Mouse (Mus musculus): ENCODE data around the gene Frmd4b. TPM values are rescaled to one million over a fixed set of nuclear protein-coding genes. Genes with fewer than 3 reads are reported as not detected.

The Frmd4b gene
- polyA plus RNA-seq, 1 experiment from 2014 or later = 39.4 TPM

DNA sequence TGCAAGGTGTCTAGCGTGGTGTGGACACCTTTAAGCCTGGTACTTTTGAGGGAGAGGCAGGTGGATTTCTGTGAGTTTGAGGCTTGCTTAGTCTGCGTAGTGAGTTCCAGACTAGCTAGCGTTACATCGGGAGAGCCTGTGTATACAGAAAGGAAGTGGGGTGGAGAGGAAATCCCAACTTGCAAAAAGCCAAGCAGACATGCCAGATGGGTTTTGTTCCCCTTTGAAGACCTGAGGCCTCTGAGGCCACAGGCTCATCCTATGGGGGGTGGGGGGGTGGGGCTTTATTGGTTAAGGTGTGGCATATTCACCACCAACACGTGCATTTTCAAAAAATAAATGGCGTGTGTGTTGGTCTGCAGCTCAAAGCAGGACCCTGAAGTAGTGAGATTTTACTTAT lies 316.7 kb downstream of the Frmd4b start:
- no peak for ATAC-seq (ENCODE audit: low FRiP score)
- WGBS = 97% methylated on average over 6 of the region's 6 CpGs
- Histone ChIP-seq H3K9me3 (no peaks in the 10 kb centered on the region), H3K4me2 (no peak overlapping the region), H3K27me3 (no peaks in the 10 kb centered on the region), H3K36me3 (replicated peaks) (peaks cover 63% of the 10 kb centered on the region), H3K27ac (no peak overlapping the region), H3K4me1 (no peaks in the 10 kb centered on the region), H3K9ac (no peak overlapping the region), H3K4me3 (replicated peaks) (no peak overlapping the region)

- 95% methylated on average over 6 of the region's 6 CpGs for WGBS
- Histone ChIP-seq H3K27me3 (no peaks in the 10 kb centered on the region), H3K9ac (no peak overlapping the region), H3K27ac (no peak overlapping the region), H3K4me3 (replicated peaks) (no peak overlapping the region), H3K4me2 (no peak overlapping the region), H3K36me3 (replicated peaks) (peaks cover 64% of the 10 kb centered on the region), H3K4me1 (no peaks in the 10 kb centered on the region), H3K9me3 (no peaks in the 10 kb centered on the region)
- no peak for ATAC-seq (ENCODE audit: low FRiP score)
Observed at GRCm38 (mm10) chr6:97300180-97300579, 317.2 kb downstream of the Frmd4b start.

DNA sequence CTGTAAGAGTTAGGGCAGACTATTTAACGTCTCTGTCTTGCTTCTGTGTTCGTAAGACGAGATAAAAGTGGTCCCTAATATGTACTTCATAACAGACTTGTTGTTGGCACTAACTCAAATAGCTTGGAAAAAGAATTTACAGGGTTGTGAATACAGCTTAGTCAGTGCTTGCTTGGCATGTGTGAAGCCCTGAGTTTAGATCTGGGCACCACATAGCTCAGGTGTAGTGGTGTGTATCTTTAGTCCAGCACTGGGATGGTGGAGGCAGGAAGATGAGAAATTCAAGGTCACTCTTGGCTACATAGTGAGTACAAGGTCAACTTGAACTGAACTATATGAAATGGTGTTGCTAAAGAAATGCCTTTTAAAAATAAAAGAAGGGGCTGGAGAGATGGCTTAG lies 320.2 kb downstream of the Frmd4b start:
- peaks cover under 1% of the 10 kb centered on the region; the same call in 1 of the 2 replicates for H3K4me1 ChIP-seq
- no peak overlapping the region for H3K4me2 ChIP-seq
- H3K9me3 ChIP-seq = no peaks in the 10 kb centered on the region
- H3K4me3 ChIP-seq (replicated peaks) = no peak overlapping the region
- H3K36me3 ChIP-seq (replicated peaks) = peaks cover 68% of the 10 kb centered on the region
- H3K27ac ChIP-seq = no peak overlapping the region
- 97% methylated on average over 3 of the region's 3 CpGs for WGBS
- no peak overlapping the region for H3K9ac ChIP-seq
- ATAC-seq (ENCODE audit: low FRiP score) = no peak
- H3K27me3 ChIP-seq = no peaks in the 10 kb centered on the region

DNA sequence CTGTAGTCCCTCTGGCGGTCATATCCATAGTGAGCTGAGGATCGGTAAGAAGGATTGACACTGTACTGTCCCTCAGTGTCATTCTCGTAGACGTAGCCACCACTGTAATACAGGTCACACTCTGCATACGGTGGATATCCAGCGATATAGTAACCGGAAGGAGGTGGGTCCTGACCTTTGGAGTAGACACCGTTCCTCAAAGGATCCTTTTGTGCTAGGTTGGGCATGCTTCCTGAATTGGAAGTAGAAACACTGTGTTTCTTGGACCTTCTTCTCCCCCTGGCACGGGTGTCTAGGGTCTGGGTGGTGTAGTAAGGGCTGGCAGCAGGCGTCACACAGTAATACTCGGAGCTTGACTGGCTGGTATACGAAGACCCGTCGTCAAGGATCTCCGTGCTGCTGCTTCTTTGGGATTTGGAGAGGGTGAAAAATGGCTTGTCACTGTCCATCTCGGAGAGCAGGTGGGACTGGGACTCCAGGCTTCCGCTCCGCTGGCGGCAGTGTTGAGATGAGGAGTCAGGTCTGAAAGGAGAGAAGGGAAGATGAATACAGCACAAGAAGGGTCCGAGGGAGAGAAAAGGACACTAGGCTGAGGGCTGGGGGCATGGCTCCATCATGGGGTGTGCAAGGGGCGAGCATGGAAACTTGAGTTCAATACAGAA lies 321.3 kb downstream of the Frmd4b start:
- no peak for ATAC-seq (ENCODE audit: low FRiP score)
- Histone ChIP-seq H3K9ac (no peak overlapping the region), H3K27ac (no peak overlapping the region), H3K36me3 (replicated peaks) (peaks cover 72% of the 10 kb centered on the region), H3K9me3 (no peaks in the 10 kb centered on the region), H3K4me1 (peaks cover 12% of the 10 kb centered on the region), H3K27me3 (no peaks in the 10 kb centered on the region), H3K4me2 (no peak overlapping the region), H3K4me3 (replicated peaks) (no peak overlapping the region)
- 95% methylated on average over 21 of the region's 21 CpGs for WGBS

- WGBS = 94% methylated on average over 9 of the region's 9 CpGs
- ATAC-seq (ENCODE audit: low FRiP score) = no peak
- H3K9ac ChIP-seq = no peak overlapping the region
- H3K9me3 ChIP-seq = no peaks in the 10 kb centered on the region
- H3K4me1 ChIP-seq = peaks cover 16% of the 10 kb centered on the region
- no peak overlapping the region for H3K4me3 ChIP-seq (replicated peaks)
- no peak overlapping the region for H3K4me2 ChIP-seq
- H3K27ac ChIP-seq = no peak overlapping the region
- peaks cover 71% of the 10 kb centered on the region for H3K36me3 ChIP-seq (replicated peaks)
- no peaks in the 10 kb centered on the region for H3K27me3 ChIP-seq
Observed at GRCm38 (mm10) chr6:97295416-97295815, 321.9 kb downstream of the Frmd4b start.

- Histone ChIP-seq H3K9ac (no peak overlapping the region), H3K27ac (no peak overlapping the region), H3K4me2 (no peak overlapping the region), H3K27me3 (no peaks in the 10 kb centered on the region), H3K9me3 (no peaks in the 10 kb centered on the region), H3K36me3 (replicated peaks) (peaks cover 64% of the 10 kb centered on the region), H3K4me1 (peaks cover 16% of the 10 kb centered on the region), H3K4me3 (replicated peaks) (no peak overlapping the region)
- 90% methylated on average over 12 of the region's 12 CpGs for WGBS
- no peak for ATAC-seq (ENCODE audit: low FRiP score)
Observed at GRCm38 (mm10) chr6:97293667-97294569, 323.4 kb downstream of the Frmd4b start.

GRCm38 (mm10) chr6:97292894-97293293 lies 324.4 kb downstream of the Frmd4b start:
- peaks cover 63% of the 10 kb centered on the region for H3K36me3 ChIP-seq (replicated peaks)
- H3K9me3 ChIP-seq = no peaks in the 10 kb centered on the region
- H3K9ac ChIP-seq = no peak overlapping the region
- no peak for ATAC-seq (ENCODE audit: low FRiP score)
- no peak overlapping the region for H3K27ac ChIP-seq
- H3K4me1 ChIP-seq = peaks cover 16% of the 10 kb centered on the region
- H3K27me3 ChIP-seq = no peaks in the 10 kb centered on the region
- H3K4me2 ChIP-seq = no peak overlapping the region
- 83% methylated on average over 5 of the region's 5 CpGs for WGBS
- no peak overlapping the region for H3K4me3 ChIP-seq (replicated peaks)

DNA sequence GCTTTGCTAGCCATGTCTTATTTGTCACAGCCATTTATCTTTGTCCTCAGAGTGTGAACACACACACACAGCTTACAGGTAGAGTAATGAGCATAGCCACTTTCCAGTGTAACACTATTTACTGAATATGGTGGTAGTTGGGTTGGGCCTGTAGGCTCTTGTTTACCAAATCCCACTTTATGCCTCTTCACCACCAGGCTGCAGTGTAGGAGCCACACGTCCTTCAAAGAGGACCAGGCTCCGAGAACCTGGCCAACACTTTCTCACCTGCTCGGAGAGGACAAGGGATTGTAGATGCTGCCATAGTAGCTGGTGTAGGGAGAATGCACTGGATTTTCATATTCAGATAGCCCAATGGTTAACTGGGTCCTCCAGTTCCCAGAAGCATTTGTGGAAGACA lies 325.2 kb downstream of the Frmd4b start:
- Histone ChIP-seq H3K4me2 (no peak overlapping the region), H3K27ac (no peak overlapping the region), H3K4me1 (peaks cover 16% of the 10 kb centered on the region), H3K27me3 (no peaks in the 10 kb centered on the region), H3K9ac (no peak overlapping the region), H3K4me3 (replicated peaks) (no peak overlapping the region), H3K36me3 (replicated peaks) (peaks cover 63% of the 10 kb centered on the region), H3K9me3 (no peaks in the 10 kb centered on the region)
- WGBS = 95% methylated on average over 3 of the region's 3 CpGs
- no peak for ATAC-seq (ENCODE audit: low FRiP score)

- Histone ChIP-seq H3K9me3 (no peaks in the 10 kb centered on the region), H3K4me3 (replicated peaks) (no peak overlapping the region), H3K9ac (no peak overlapping the region), H3K27ac (peak overlapping the region; percentile 67), H3K36me3 (replicated peaks) (peaks cover 58% of the 10 kb centered on the region), H3K27me3 (no peaks in the 10 kb centered on the region), H3K4me1 (peaks cover 16% of the 10 kb centered on the region), H3K4me2 (peak overlapping the region; percentile 13; the same call in 1 of the 2 replicates)
- no peak for ATAC-seq (ENCODE audit: low FRiP score)
- 54% methylated on average over 21 of the region's 21 CpGs for WGBS
Observed at GRCm38 (mm10) chr6:97291159-97291908, 326.0 kb downstream of the Frmd4b start.

DNA sequence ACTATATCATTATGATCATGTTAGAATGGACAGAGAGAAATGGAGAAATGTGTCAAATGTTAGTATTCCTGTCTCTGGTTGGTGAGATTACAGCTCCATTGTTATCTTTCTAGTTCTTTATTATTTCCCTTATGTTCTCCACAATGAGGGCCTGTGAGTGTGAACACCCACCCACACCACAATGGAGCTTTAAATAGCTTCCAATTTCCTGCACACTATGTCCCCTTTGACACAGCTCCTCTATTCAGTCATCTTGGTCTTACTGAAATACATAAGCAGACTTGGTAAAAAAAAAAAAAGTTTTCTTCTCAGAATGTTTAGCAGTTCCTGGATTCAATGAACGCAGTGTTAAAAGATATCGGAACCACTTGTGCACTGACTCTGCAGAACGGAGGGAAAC lies 326.7 kb downstream of the Frmd4b start:
- Histone ChIP-seq H3K4me1 (peaks cover 16% of the 10 kb centered on the region), H3K9me3 (no peaks in the 10 kb centered on the region), H3K9ac (no peak overlapping the region), H3K27me3 (no peaks in the 10 kb centered on the region), H3K36me3 (replicated peaks) (peaks cover 53% of the 10 kb centered on the region), H3K4me3 (replicated peaks) (no peak overlapping the region), H3K4me2 (no peak overlapping the region), H3K27ac (no peak overlapping the region)
- ATAC-seq (ENCODE audit: low FRiP score) = no peak
- WGBS = 31% methylated on average over 3 of the region's 3 CpGs

DNA sequence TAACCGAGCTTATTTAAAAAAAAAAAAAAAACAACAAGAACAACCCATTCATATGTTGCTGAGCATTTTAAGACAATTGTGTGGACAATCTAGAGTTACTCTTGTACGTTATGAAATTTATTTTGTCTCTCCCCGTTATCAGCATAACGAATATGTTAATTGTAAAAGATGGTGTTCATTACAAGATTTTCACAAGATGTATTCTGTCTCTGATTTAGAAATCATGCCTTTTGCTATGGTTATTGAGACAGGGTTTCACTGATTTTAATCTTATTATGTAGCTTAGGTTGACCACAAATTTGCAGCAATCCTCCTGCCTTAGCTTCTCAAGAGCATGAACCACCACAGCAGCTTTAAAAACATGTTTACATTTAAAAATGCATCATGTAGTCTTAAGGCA lies 327.5 kb downstream of the Frmd4b start:
- H3K9ac ChIP-seq = no peak overlapping the region
- 89% methylated on average over 4 of the region's 4 CpGs for WGBS
- H3K4me2 ChIP-seq = no peak overlapping the region
- no peaks in the 10 kb centered on the region for H3K9me3 ChIP-seq
- peaks cover 16% of the 10 kb centered on the region for H3K4me1 ChIP-seq
- H3K36me3 ChIP-seq (replicated peaks) = peaks cover 44% of the 10 kb centered on the region
- no peak overlapping the region for H3K27ac ChIP-seq
- no peak overlapping the region for H3K4me3 ChIP-seq (replicated peaks)
- no peaks in the 10 kb centered on the region for H3K27me3 ChIP-seq
- no peak for ATAC-seq (ENCODE audit: low FRiP score)

DNA sequence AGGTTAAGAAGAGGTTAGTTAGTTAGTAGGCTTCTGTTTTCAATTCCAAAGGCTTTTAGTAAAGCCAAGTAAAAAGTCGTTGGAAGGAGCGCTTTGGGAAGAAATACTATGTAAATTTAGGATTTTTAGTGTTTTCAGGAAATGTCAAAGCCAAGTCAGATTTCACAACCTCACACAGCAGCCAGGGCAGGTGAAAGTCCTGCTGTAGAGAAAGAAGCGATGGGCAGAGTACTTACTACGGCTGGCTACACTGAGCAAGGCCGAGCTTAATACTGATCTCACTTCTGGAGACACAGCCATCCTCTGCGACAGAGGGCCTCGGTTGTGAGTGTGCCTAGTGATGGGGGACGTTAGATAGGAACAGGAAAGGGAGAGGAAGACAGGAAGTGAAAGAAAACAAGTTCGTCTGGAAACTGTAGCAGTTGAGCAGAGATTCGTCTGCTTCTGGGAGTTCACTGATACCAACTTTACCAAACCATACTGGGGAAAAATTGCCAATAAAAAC lies 328.0 kb downstream of the Frmd4b start:
- no peak for ATAC-seq (ENCODE audit: low FRiP score)
- Histone ChIP-seq H3K9ac (no peak overlapping the region), H3K9me3 (no peaks in the 10 kb centered on the region), H3K4me1 (peaks cover 16% of the 10 kb centered on the region), H3K36me3 (replicated peaks) (peaks cover 40% of the 10 kb centered on the region), H3K27me3 (no peaks in the 10 kb centered on the region), H3K4me3 (replicated peaks) (no peak overlapping the region), H3K27ac (no peak overlapping the region), H3K4me2 (no peak overlapping the region)
- 80% methylated on average over 10 of the region's 10 CpGs for WGBS
